Mouse (Mus musculus) macrophage (primary cell): ENCODE results near the gene Ddx51. TPM values are rescaled to one million over a fixed set of nuclear protein-coding genes. Genes with fewer than 3 reads are reported as not detected.

ENCODE experiments used
- polyA plus RNA-seq: library from polyadenylated mRNA; stranded (reverse); fragments of 250-400 nt; gene quantifications from 3 replicates; pipeline ENCODE4 v1.2.4, GENCODE M21; 2018; ENCODE audit warnings: inconsistent platforms

Gene Ddx51
- polyA plus RNA-seq, 1 experiment from 2014 or later: 6.7 TPM

Other genes starting within 250 kb of the Ddx51 start
- gene Fbrsl1, start 204.9 kb upstream of the Ddx51 start, polyA plus RNA-seq: 10.0 to 18.7 TPM (median 11.8 TPM) in 3 replicates
- 0.30 to 0.43 TPM in 2 of 3 replicates, not detected in the other for gene Galnt9, start 109.1 kb upstream of the Ddx51 start, polyA plus RNA-seq
- gene Noc4l, start within 50 bp of the Ddx51 start, polyA plus RNA-seq: 11.0 to 22.9 TPM (median 11.9 TPM) in 3 replicates
- gene Ep400, start 117.3 kb downstream of the Ddx51 start, polyA plus RNA-seq: 24.9 to 26.4 TPM (median 26.3 TPM) in 3 replicates
- 14.8 to 27.1 TPM (median 18.1 TPM) in 3 replicates for gene Pus1, start 127.2 kb downstream of the Ddx51 start, polyA plus RNA-seq
- 9.6 to 23.9 TPM (median 15.4 TPM) in 3 replicates for gene Ulk1, start 156.6 kb downstream of the Ddx51 start, polyA plus RNA-seq
- gene Hscb, start 186.3 kb downstream of the Ddx51 start, polyA plus RNA-seq: 32.2 to 52.4 TPM (median 43.3 TPM) in 3 replicates
- 21.7 to 24.4 TPM (median 24.0 TPM) in 3 replicates for gene Chek2, start 186.5 kb downstream of the Ddx51 start, polyA plus RNA-seq
- gene Ttc28, start 226.4 kb downstream of the Ddx51 start, polyA plus RNA-seq: 0.50 to 1.3 TPM (median 0.77 TPM) in 3 replicates